Mouse (Mus musculus): Measurements from ENCODE around the gene 9530053A07Rik.
"Not testable (repeated sequence)": the region's sequence is repeated elsewhere in the genome, so short reads cannot be mapped to it uniquely, and the experiment has no call there.

9530053A07Rik gene

GRCm38 (mm10) chr7:28129166-28129565, at the start of gene 9530053A07Rik:
9530053A07Rik (plus strand) TSS chr7:28129466.
- DNase-seq: no peak

- DNase-seq: peak in 1 of 2 experiments; percentile 57
Observed at GRCm38 (mm10) chr7:28084215-28084614, 45.1 kb upstream of the 9530053A07Rik start.

GRCm38 (mm10) chr7:28086236-28086635, 43.0 kb upstream of the 9530053A07Rik start:
- DNase-seq: peak in 1 of 2 experiments; percentile 25

- peak in 1 of 2 experiments; percentile 13 for DNase-seq
Observed at GRCm38 (mm10) chr7:28093541-28093940, 35.7 kb upstream of the 9530053A07Rik start.

- peak in 1 of 2 experiments; percentile 35 for DNase-seq
Observed at GRCm38 (mm10) chr7:28099101-28099500, 30.2 kb upstream of the 9530053A07Rik start.

GRCm38 (mm10) chr7:28100596-28101590, 28.4 kb upstream of the 9530053A07Rik start:
- DNase-seq: peak; percentile 57 to 59

- not testable (repeated sequence) for DNase-seq
Observed at GRCm38 (mm10) chr7:28102936-28103335, 26.3 kb upstream of the 9530053A07Rik start.

GRCm38 (mm10) chr7:28104670-28105069, 24.6 kb upstream of the 9530053A07Rik start:
- peak; percentile 67 to 78 for DNase-seq

GRCm38 (mm10) chr7:28106241-28106640, 23.0 kb upstream of the 9530053A07Rik start:
- no peak for DNase-seq

GRCm38 (mm10) chr7:28114648-28115047, 14.6 kb upstream of the 9530053A07Rik start:
- DNase-seq: no peak

GRCm38 (mm10) chr7:28137613-28138012, 8.3 kb downstream of the 9530053A07Rik start:
- DNase-seq: peak in 1 of 2 experiments; percentile 57

- DNase-seq: peak; percentile 64 to 75
Observed at GRCm38 (mm10) chr7:28148263-28148662, 19.0 kb downstream of the 9530053A07Rik start.

- DNase-seq: no peak
Observed at GRCm38 (mm10) chr7:28149841-28150240, 20.6 kb downstream of the 9530053A07Rik start.

GRCm38 (mm10) chr7:28151584-28152221, 22.4 kb downstream of the 9530053A07Rik start:
- peak in 1 of 2 experiments; percentile 56 for DNase-seq

GRCm38 (mm10) chr7:28153595-28153994, 24.3 kb downstream of the 9530053A07Rik start:
- DNase-seq: not testable (repeated sequence)

- no peak for DNase-seq
Observed at GRCm38 (mm10) chr7:28159292-28159691, 30.0 kb downstream of the 9530053A07Rik start.

- no peak for DNase-seq
Observed at GRCm38 (mm10) chr7:28159893-28160292, 30.6 kb downstream of the 9530053A07Rik start.

GRCm38 (mm10) chr7:28161163-28161749, 32.0 kb downstream of the 9530053A07Rik start:
- DNase-seq: no peak

GRCm38 (mm10) chr7:28165406-28165805, 36.1 kb downstream of the 9530053A07Rik start:
- DNase-seq: no peak

GRCm38 (mm10) chr7:28168320-28169115, 39.3 kb downstream of the 9530053A07Rik start:
- DNase-seq: peak; percentile 80 to 81

- peak; percentile 90 to 95 for DNase-seq
Observed at GRCm38 (mm10) chr7:28169489-28170422, 40.5 kb downstream of the 9530053A07Rik start, which contains the start of gene Fbl. Fbl (plus strand) TSS chr7:28169710.
